Comparison of ENCODE assay signal across 8 mouse cellular contexts in genomic region chr5:123076419-123077281, GRCm38 (mm10). TPM values are rescaled to one million over a fixed set of nuclear protein-coding genes. Genes with fewer than 3 reads are reported as not detected.
DNase-seq lines count a peak whose midpoint lies in the region; ATAC-seq and TF ChIP-seq lines count a peak whose summit lies in the region.
"Had no signal": no experiment of that assay in that cellular context is flagged by ENCODE, and none has a peak within 500 bp of the region (broad histone marks: within the 10 kb centered on the region; RNA-seq: fewer than 3 reads in every experiment).

No protein-coding gene starts in this region.

- H3K4me3 ChIP-seq in lung, adult 2 months (replicated peaks; ENCODE audit: extremely low read depth, low read depth, low read length) = peak overlapping the region; percentile 80
- H3K4me3 ChIP-seq in forebrain, embryonic 15.5 days = peak overlapping the region; percentile 81
- peak overlapping the region; percentile 63 for H3K4me3 ChIP-seq in liver, adult 2 months (ENCODE audit: insufficient read depth, low read depth, low read length)

- no peaks in the 10 kb centered on the region for H3K9me3 ChIP-seq in forebrain, embryonic 15.5 days

- TF ChIP-seq POLR2A in lung, adult 2 months (IDR thresholded peaks at IDR 0.05; ENCODE audit: borderline replicate concordance, extremely low read depth, low read depth, low read length) = no peak
- no peak for TF ChIP-seq POLR2A in brain, embryonic 14.5 days (IDR thresholded peaks at IDR 0.05; ENCODE audit: borderline replicate concordance, extremely low read depth, insufficient read depth, insufficient read length, poor library complexity, severe bottlenecking)
- TF ChIP-seq POLR2A in liver, adult 2 months (IDR thresholded peaks at IDR 0.05; ENCODE audit: extremely low read depth, insufficient read depth, low read length) = no peak

- H3K9ac ChIP-seq in forebrain, embryonic 15.5 days (replicated peaks) = peak overlapping the region; percentile 81
- peak overlapping the region; percentile 72 for H3K9ac ChIP-seq in liver, adult 2 months (ENCODE audit: low read depth, low read length)

- ATAC-seq in forebrain, embryonic 15.5 days (replicated peaks) = peak; percentile 75

- peak overlapping the region; percentile 61 for H3K27ac ChIP-seq in forebrain, embryonic 15.5 days (replicated peaks)
- 0 out of 2 replicates have a peak overlapping the region, but pooled peaks have one; percentile 1 for H3K27ac ChIP-seq in liver, adult 2 months (replicated peaks; ENCODE audit: insufficient read depth, low read depth, low read length)

- no peaks in the 10 kb centered on the region for H3K27me3 ChIP-seq in forebrain, embryonic 15.5 days
- no peaks in the 10 kb centered on the region for H3K27me3 ChIP-seq in liver, adult 2 months (ENCODE audit: control insufficient read depth, insufficient read depth, low read length)

- H3K4me1 ChIP-seq in lung, adult 2 months (ENCODE audit: control insufficient read depth, insufficient read depth, low read length) = peaks cover 9% of the 10 kb centered on the region
- H3K4me1 ChIP-seq in forebrain, embryonic 15.5 days = peaks cover 25% of the 10 kb centered on the region
- peaks cover 15% of the 10 kb centered on the region for H3K4me1 ChIP-seq in liver, adult 2 months (ENCODE audit: control insufficient read depth, insufficient read depth, low read length)

- peak; percentile 35 for DNase-seq in lung, adult 2 months
- no peak for DNase-seq in lung, postnatal 10 days
- peak; percentile 68 for DNase-seq in brain, embryonic 14.5 days (ENCODE audit: low read depth)
- no peak for DNase-seq in liver, adult 2 months (ENCODE audit: extremely low read depth, low read depth, low spot score)
- peak; percentile 54 to 67 for DNase-seq in spleen, postnatal 10 days (ENCODE audit: low spot score in 2 of 2)
- no peak for DNase-seq in frontal cortex, adult 2 months (ENCODE audit: extremely low spot score in 1 of 2, low spot score in 1 of 2)

- H3K36me3 ChIP-seq in forebrain, embryonic 15.5 days = no peaks in the 10 kb centered on the region
- no peaks in the 10 kb centered on the region for H3K36me3 ChIP-seq in liver, adult 2 months (ENCODE audit: control insufficient read depth, insufficient read depth, low read length)

- 2% methylated on average over 33 of the region's 35 CpGs for WGBS in lung, adult 2 months
- WGBS in forebrain, embryonic 15.5 days = 4% methylated on average over 35 of the region's 35 CpGs
- WGBS in liver, adult 2 months = 4% methylated on average over 35 of the region's 35 CpGs

- peaks cover 12% of the 10 kb centered on the region; the same call in 1 of the 2 replicates for H3K79me2 ChIP-seq in liver, adult 2 months (ENCODE audit: control insufficient read depth, insufficient read depth, low read length)

- peak overlapping the region; percentile 94 for H3K4me2 ChIP-seq in forebrain, embryonic 15.5 days (replicated peaks)

- TF ChIP-seq CTCF in lung, adult 2 months (IDR thresholded peaks at IDR 0.05; ENCODE audit: insufficient read depth, low read length) = no peak
- TF ChIP-seq CTCF in brain, embryonic 14.5 days (IDR thresholded peaks at IDR 0.05; ENCODE audit: borderline replicate concordance, extremely low read depth, insufficient read depth, insufficient read length) = no peak
- no peak for TF ChIP-seq CTCF in liver, adult 2 months (IDR thresholded peaks at IDR 0.05; ENCODE audit: low read depth, low read length)

RNA-seq across cellular contexts. Expression of gene Tmem120b, which starts 8.4 kb away (rescaled TPM):
- polyA plus RNA-seq in lung, adult 2 months (2012; rRNA removed) = 10.4 and 12.1 TPM in 2 replicates
- polyA plus RNA-seq in brain, embryonic 14.5 days (2012; rRNA removed) = 13.9 and 16.0 TPM in 2 replicates
- polyA plus RNA-seq in forebrain, embryonic 15.5 days (2015; fragmentation: Nextera tagmentation; extraction: Ambion mirVana) = 16.0 and 16.9 TPM in 2 replicates
- 2.7 and 3.4 TPM in 2 replicates for total RNA-seq in liver, adult 2 months (2014; rRNA removed)
- polyA plus RNA-seq in liver, adult 2 months (2012; rRNA removed) = 2.0 and 3.8 TPM in 2 replicates
- 9.1 and 11.5 TPM in 2 replicates for polyA plus RNA-seq in frontal cortex, adult 2 months (2012; rRNA removed)

RNA-seq across cellular contexts. Expression of gene Morn3, which starts 29.8 kb away (rescaled TPM):
- 0.77 and 2.9 TPM in 2 replicates for polyA plus RNA-seq in lung, adult 2 months (2012; rRNA removed)
- polyA plus RNA-seq in brain, embryonic 14.5 days (2012; rRNA removed) = 0.16 and 0.59 TPM in 2 replicates
- 1.1 and 2.2 TPM in 2 replicates for polyA plus RNA-seq in forebrain, embryonic 15.5 days (2015; fragmentation: Nextera tagmentation; extraction: Ambion mirVana)
- total RNA-seq in liver, adult 2 months (2014; rRNA removed) = not detected in 2 replicates
- polyA plus RNA-seq in liver, adult 2 months (2012; rRNA removed) = not detected in 2 replicates
- 0.13 TPM in 1 of 2 replicates, not detected in the other for polyA plus RNA-seq in frontal cortex, adult 2 months (2012; rRNA removed)
- polyA plus RNA-seq: large intestine, adult 2 months had no signal

RNA-seq across cellular contexts. Expression of gene Rhof, which starts 55.8 kb away (rescaled TPM):
- polyA plus RNA-seq in lung, adult 2 months (2012; rRNA removed) = 10.0 and 10.8 TPM in 2 replicates
- polyA plus RNA-seq in brain, embryonic 14.5 days (2012; rRNA removed) = 9.3 and 11.0 TPM in 2 replicates
- 11.4 and 12.4 TPM in 2 replicates for polyA plus RNA-seq in forebrain, embryonic 15.5 days (2015; fragmentation: Nextera tagmentation; extraction: Ambion mirVana)
- total RNA-seq in liver, adult 2 months (2014; rRNA removed) = 0.09 and 0.87 TPM in 2 replicates
- polyA plus RNA-seq in liver, adult 2 months (2012; rRNA removed) = 0.61 and 0.86 TPM in 2 replicates
- 37.7 and 43.4 TPM in 2 replicates for polyA plus RNA-seq in frontal cortex, adult 2 months (2012; rRNA removed)

Comparison
In these comparisons a context has a peak if more than half of its experiments do, and no peak if none do; other contexts are left out.
1. DNase-seq: peak in lung, adult 2 months (single experiment), brain, embryonic 14.5 days (single experiment) and spleen, postnatal 10 days (2 of 2); none in lung, postnatal 10 days (single experiment), liver, adult 2 months (single experiment) and frontal cortex, adult 2 months (0 of 2).
2. Peak in every context shown above with its lines, with median percentiles within 50 percentile points of each other: H3K4me3 ChIP-seq.